Mouse (Mus musculus) ES-E14 (cell line): Measurements from ENCODE around the gene Il17ra. TPM values are rescaled to one million over a fixed set of nuclear protein-coding genes. Genes with fewer than 3 reads are reported as not detected.
A peak's percentile ranks its signal among the peaks of the same experiment; 100 is the strongest.

ENCODE experiments used
- DNase-seq: peaks from one replicate; pipeline ENCODE4 v3.0.0-alpha.2; 2013; ENCODE audit warnings: low read depth, low spot score
- H3K27ac ChIP-seq: 2 replicates; pipeline ENCODE4 v1.5.1; 2012; ENCODE audit warnings: low read depth, mild to moderate bottlenecking, low read length, moderate library complexity, mixed read lengths; ENCODE audit not compliant: poor library complexity, insufficient read depth, severe bottlenecking
- H3K36me3 ChIP-seq: 2 replicates; pipeline ENCODE4 v1.6.1; 2012; ENCODE audit warnings: mild to moderate bottlenecking, low read length, moderate library complexity, mixed read lengths; ENCODE audit not compliant: control insufficient read depth, poor library complexity, insufficient read depth, severe bottlenecking
- H3K4me1 ChIP-seq, 2 experiments: fragments of 150-350 bp in 1 of 2; sonication (generic) in 1 of 2; 2 replicates each; pipeline ENCODE4 v1.6.1; 2012; ENCODE audit warnings: low read length in 2 of 2, mild to moderate bottlenecking in 1 of 2, mixed read lengths in 1 of 2; ENCODE audit not compliant: control insufficient read depth in 2 of 2, insufficient read depth in 2 of 2, poor library complexity in 1 of 2
- H3K4me3 ChIP-seq, 2 experiments: fragments of 150-350 bp in 1 of 2; sonication (generic) in 1 of 2; 2 replicates each; pipeline ENCODE4 v1.5.1; 2012; ENCODE audit warnings: low read length in 2 of 2, low read depth in 1 of 2, mild to moderate bottlenecking in 1 of 2, mixed read lengths in 1 of 2; ENCODE audit not compliant: insufficient read depth in 1 of 2, poor library complexity in 1 of 2, severe bottlenecking in 1 of 2
- H3K9ac ChIP-seq: 2 replicates; pipeline ENCODE4 v1.6.1; 2012; ENCODE audit warnings: low read depth, mild to moderate bottlenecking, low read length, mixed read lengths; ENCODE audit not compliant: poor library complexity, insufficient read depth, severe bottlenecking
- H3K9me3 ChIP-seq: fragments of 150-350 bp; sonication (generic); 2 replicates; pipeline ENCODE4 v1.6.1; 2012; ENCODE audit warnings: low read depth, mild to moderate bottlenecking, low read length; ENCODE audit not compliant: control insufficient read depth, insufficient read depth
- CHD2 ChIP-seq: IDR thresholded peaks from 2 replicates; pipeline ENCODE4 v1.6.1; 2014; ENCODE audit warnings: mild to moderate bottlenecking, low read depth, low read length, inconsistent platforms
- HCFC1 ChIP-seq: IDR thresholded peaks from 2 replicates; pipeline ENCODE4 v1.6.1; 2012; ENCODE audit warnings: low read length, inconsistent platforms, borderline replicate concordance; ENCODE audit not compliant: insufficient read depth
- MAFK ChIP-seq: IDR thresholded peaks from 2 replicates; pipeline ENCODE4 v1.6.1; 2014; ENCODE audit warnings: mild to moderate bottlenecking, low read depth, low read length, inconsistent platforms; ENCODE audit not compliant: insufficient read depth
- ZC3H11A ChIP-seq: IDR thresholded peaks from 2 replicates; pipeline ENCODE4 v1.6.1; 2012; ENCODE audit warnings: low read depth, mild to moderate bottlenecking, inconsistent platforms, low read length, borderline replicate concordance
- ZNF384 ChIP-seq: IDR thresholded peaks from 2 replicates; pipeline ENCODE4 v1.6.1; 2012; ENCODE audit warnings: low read depth, low read length, inconsistent platforms
- in situ Hi-C, 2 experiments: fragments of 600-800 bp; cut with MboI; formaldehyde crosslinking; loops; one replicate each; pipeline ENCODE4 v1.15.1; 2025; ENCODE audit warnings: low sequenced_read_pairs in 2 of 2, inconsistent platforms in 1 of 2; ENCODE audit not compliant: unreplicated experiment in 2 of 2
- total RNA-seq: library from RNA; depleted of rRNA; stranded (reverse); fragments of 300-350 nt; gene quantifications from 2 replicates; pipeline ENCODE4 v1.2.3, GENCODE M21; 2012; rRNA removed

Gene Il17ra
- total RNA-seq, result 7.0 and 9.1 TPM in 2 replicates

- TF ChIP-seq HCFC1, result no peak
- TF ChIP-seq MAFK, result no peak
- no peak for TF ChIP-seq ZNF384
- no peak for TF ChIP-seq CHD2
- no peak for TF ChIP-seq ZC3H11A
- peak within 1 kb of the TSS; percentile 74 to 75 for H3K4me3 ChIP-seq
- no peaks in the 10 kb centered on the region for H3K36me3 ChIP-seq
- DNase-seq, result peak; percentile 60
- H3K4me1 ChIP-seq, result peaks cover 0 to 5% of the 10 kb centered on the region in 2 experiments; a peak in 2 of 4 replicates
- no peaks in the 10 kb centered on the region for H3K9me3 ChIP-seq
- H3K9ac ChIP-seq, result peak within 1 kb of the TSS; percentile 69
- in situ Hi-C loops, result no loop called here
- no peak within 1 kb of the TSS for H3K27ac ChIP-seq
Observed at GRCm38 (mm10) chr6:120463086-120463871, at the start of gene Il17ra. Gene Il17ra, plus strand, starts transcription at chr6:120463247.

- Histone ChIP-seq H3K36me3 (peaks cover 8% of the 10 kb centered on the region), H3K27ac (no peak overlapping the region), H3K4me1 (no peaks in the 10 kb centered on the region), H3K9ac (no peak overlapping the region), H3K4me3 (no peak overlapping the region), H3K9me3 (no peaks in the 10 kb centered on the region)
- in situ Hi-C loops, result no loop called here
- TF ChIP-seq ZNF384 (no peak), HCFC1 (no peak), CHD2 (no peak), MAFK (no peak), ZC3H11A (no peak)
- DNase-seq, result no peak
Observed at GRCm38 (mm10) chr6:120438161-120438560, 24.9 kb upstream of the Il17ra start.

GRCm38 (mm10) chr6:120442171-120442749 is 20.8 kb upstream of the Il17ra start:
- DNase-seq, result no peak
- H3K9me3 ChIP-seq, result no peaks in the 10 kb centered on the region
- peaks cover 5% of the 10 kb centered on the region for H3K36me3 ChIP-seq
- no peaks in the 10 kb centered on the region for H3K4me1 ChIP-seq
- H3K4me3 ChIP-seq, result no peak overlapping the region
- H3K9ac ChIP-seq, result no peak overlapping the region
- no peak for TF ChIP-seq ZC3H11A
- no peak for TF ChIP-seq ZNF384
- TF ChIP-seq CHD2, result no peak
- no peak for TF ChIP-seq MAFK
- TF ChIP-seq HCFC1, result no peak
- H3K27ac ChIP-seq, result no peak overlapping the region
- in situ Hi-C loops, result no loop called here

- DNase-seq, result no peak
- no peaks in the 10 kb centered on the region for H3K4me1 ChIP-seq
- H3K4me3 ChIP-seq, result no peak overlapping the region
- in situ Hi-C loops, result no loop called here
- no peak overlapping the region for H3K9ac ChIP-seq
- H3K9me3 ChIP-seq, result no peaks in the 10 kb centered on the region
- no peak overlapping the region for H3K27ac ChIP-seq
- TF ChIP-seq ZNF384 (no peak), MAFK (no peak), ZC3H11A (no peak), HCFC1 (no peak), CHD2 (no peak)
- peaks cover 5% of the 10 kb centered on the region for H3K36me3 ChIP-seq
Observed at GRCm38 (mm10) chr6:120443363-120444355, 19.4 kb upstream of the Il17ra start.
